9 mouse cellular contexts compared by ENCODE assay signal in the genomic region with DNA sequence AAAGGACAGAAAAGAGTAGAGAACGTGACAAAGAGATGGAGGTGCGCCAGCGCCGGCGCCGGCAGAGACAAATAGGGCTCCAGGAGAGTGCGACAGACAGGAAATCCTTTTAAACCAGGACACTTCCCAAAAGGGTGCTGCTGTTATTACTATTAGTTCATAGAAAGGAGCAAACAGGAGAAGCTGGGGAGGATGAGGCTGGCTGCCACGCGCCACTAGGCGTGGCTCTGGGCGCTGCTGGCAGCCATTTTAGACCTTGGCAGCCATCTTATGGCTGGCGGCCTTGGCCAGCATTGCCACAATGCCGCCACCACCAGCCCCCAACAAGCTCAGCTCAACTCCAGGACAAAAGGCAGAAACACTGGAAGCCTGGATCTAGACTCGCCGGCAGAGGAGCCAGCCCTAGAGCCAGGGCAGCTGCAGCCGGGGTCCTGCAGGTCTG. TPM values are rescaled to one million over a fixed set of nuclear protein-coding genes. Genes with fewer than 3 reads are reported as not detected.
DNase-seq lines count a peak whose midpoint lies in the region; ATAC-seq and TF ChIP-seq lines count a peak whose summit lies in the region.
"Had no signal": no experiment of that assay in that cellular context is flagged by ENCODE, and none has a peak within 500 bp of the region (broad histone marks: within the 10 kb centered on the region; RNA-seq: fewer than 3 reads in every experiment).

No protein-coding gene starts in this region.

- no peak overlapping the region for H3K4me2 ChIP-seq in forebrain, embryonic 12.5 days
- H3K4me2 ChIP-seq in hindbrain, embryonic 16.5 days (ENCODE audit: low read length) = no peak overlapping the region

- H3K9ac ChIP-seq in forebrain, embryonic 12.5 days = no peak overlapping the region; the same call in 1 of the 2 replicates
- H3K9ac ChIP-seq in hindbrain, embryonic 16.5 days (ENCODE audit: low read depth, low read length) = no peak overlapping the region

- no peak for DNase-seq in spleen, adult 2 months (ENCODE audit: low read depth in 1 of 2, low spot score in 2 of 2)
- no peak for DNase-seq in spleen, postnatal 14 days (ENCODE audit: low spot score in 2 of 2)
- peak; percentile 53 to 79 for DNase-seq in lung, postnatal 4 days
- DNase-seq in thymus, postnatal 10 days (ENCODE audit: low spot score in 2 of 2) = no peak
- no peak for DNase-seq in layer of hippocampus, adult 9-11 months

- TF ChIP-seq CTCF in spleen, adult 2 months (IDR thresholded peaks at IDR 0.05; ENCODE audit: extremely low read depth, insufficient read depth, insufficient read length, insufficient replicate concordance) = no peak

- no peak for ATAC-seq in forebrain, embryonic 12.5 days (ENCODE audit: low FRiP score)
- ATAC-seq in hindbrain, embryonic 16.5 days = peak; percentile 23
- ATAC-seq in activated CD4-positive, CD25-positive, alpha-beta regulatory T cell, adult 4 months = no peak

- WGBS in spleen, adult 2 months = 80% methylated on average over 16 of the region's 16 CpGs
- 88% methylated on average over 16 of the region's 16 CpGs for WGBS in forebrain, embryonic 12.5 days
- WGBS in hindbrain, embryonic 16.5 days = 75% methylated on average over 16 of the region's 16 CpGs

- no peaks in the 10 kb centered on the region for H3K27me3 ChIP-seq in spleen, adult 2 months (ENCODE audit: control insufficient read depth, insufficient read depth, low read length)
- peaks cover 23% of the 10 kb centered on the region for H3K27me3 ChIP-seq in forebrain, embryonic 12.5 days
- no peaks in the 10 kb centered on the region for H3K27me3 ChIP-seq in hindbrain, embryonic 16.5 days (replicated peaks; ENCODE audit: control insufficient read depth, insufficient read depth, low read length)

- H3K36me3 ChIP-seq in spleen, adult 2 months (ENCODE audit: control insufficient read depth, insufficient read depth, low read length) = no peaks in the 10 kb centered on the region
- peaks cover 28% of the 10 kb centered on the region for H3K36me3 ChIP-seq in forebrain, embryonic 12.5 days (replicated peaks)
- no peaks in the 10 kb centered on the region for H3K36me3 ChIP-seq in hindbrain, embryonic 16.5 days (ENCODE audit: control insufficient read depth, insufficient read depth, low read length)

- H3K4me1 ChIP-seq in spleen, adult 2 months (ENCODE audit: control insufficient read depth, insufficient read depth, insufficient read length) = no peaks in the 10 kb centered on the region; the same call in 1 of the 2 replicates
- peaks cover 77% of the 10 kb centered on the region for H3K4me1 ChIP-seq in forebrain, embryonic 12.5 days
- peaks cover 46% of the 10 kb centered on the region for H3K4me1 ChIP-seq in hindbrain, embryonic 16.5 days (ENCODE audit: control insufficient read depth, insufficient read depth, low read depth, low read length)

- H3K4me3 ChIP-seq in spleen, adult 2 months (ENCODE audit: extremely low read depth, insufficient read depth, insufficient read length) = no peak overlapping the region
- no peak overlapping the region for H3K4me3 ChIP-seq in forebrain, embryonic 12.5 days (replicated peaks)
- H3K4me3 ChIP-seq in hindbrain, embryonic 16.5 days (ENCODE audit: low read length) = no peak overlapping the region
- H3K4me3 ChIP-seq: myocyte had no signal

- H3K9me3 ChIP-seq in forebrain, embryonic 12.5 days = no peaks in the 10 kb centered on the region
- no peaks in the 10 kb centered on the region for H3K9me3 ChIP-seq in hindbrain, embryonic 16.5 days (ENCODE audit: control insufficient read depth, low read length)

- no peak for TF ChIP-seq POLR2A in spleen, adult 2 months (IDR thresholded peaks at IDR 0.05; ENCODE audit: low read depth, low read length)

- peak overlapping the region; percentile 30; the same call in 1 of the 2 replicates for H3K27ac ChIP-seq in spleen, adult 2 months (ENCODE audit: insufficient read depth, low read length)
- H3K27ac ChIP-seq in forebrain, embryonic 12.5 days = peak overlapping the region; percentile 84
- peak overlapping the region; percentile 81 for H3K27ac ChIP-seq in hindbrain, embryonic 16.5 days (ENCODE audit: low read depth, low read length)

RNA-seq across cellular contexts. Expression of gene G430095P16Rik, which starts 7.1 kb away (rescaled TPM):
- polyA plus RNA-seq in spleen, adult 2 months (2012; rRNA removed) = 4.5 TPM in 2 replicates
- 2.2 and 3.5 TPM in 2 replicates for polyA plus RNA-seq in forebrain, embryonic 12.5 days (2016; fragmentation: Nextera tagmentation; extraction: Ambion mirVana)
- polyA plus RNA-seq in hindbrain, embryonic 16.5 days (2015; fragmentation: Nextera tagmentation; extraction: Ambion mirVana) = 0.82 and 0.89 TPM in 2 replicates
- polyA plus RNA-seq in activated CD4-positive, CD25-positive, alpha-beta regulatory T cell, adult 4 months (2017; shearing (Covaris generic)) = 10 to 100 TPM; 20.2 to 37.5 TPM

RNA-seq across cellular contexts. Expression of gene Lyl1, which starts 28.7 kb away (rescaled TPM):
- 90.0 and 115 TPM in 2 replicates for polyA plus RNA-seq in spleen, adult 2 months (2012; rRNA removed)
- polyA plus RNA-seq in forebrain, embryonic 12.5 days (2016; fragmentation: Nextera tagmentation; extraction: Ambion mirVana) = 3.1 and 3.9 TPM in 2 replicates
- polyA plus RNA-seq in hindbrain, embryonic 16.5 days (2015; fragmentation: Nextera tagmentation; extraction: Ambion mirVana) = 2.6 and 3.2 TPM in 2 replicates
- 1 to 10 TPM in 1 of 2 experiments, under 1 TPM in 1; 0.85 to 1.2 TPM for polyA plus RNA-seq in activated CD4-positive, CD25-positive, alpha-beta regulatory T cell, adult 4 months (2017; shearing (Covaris generic))
- polyA plus RNA-seq: myocyte had no signal

RNA-seq across cellular contexts. Expression of gene Nacc1, which starts 42.3 kb away (rescaled TPM):
- polyA plus RNA-seq in spleen, adult 2 months (2012; rRNA removed) = 66.0 and 78.5 TPM in 2 replicates
- 22.8 and 26.6 TPM in 2 replicates for polyA plus RNA-seq in forebrain, embryonic 12.5 days (2016; fragmentation: Nextera tagmentation; extraction: Ambion mirVana)
- polyA plus RNA-seq in hindbrain, embryonic 16.5 days (2015; fragmentation: Nextera tagmentation; extraction: Ambion mirVana) = 12.4 and 15.5 TPM in 2 replicates
- 10 to 100 TPM in 1 of 2 experiments, 1 to 10 TPM in 1; 9.4 to 12.5 TPM for polyA plus RNA-seq in activated CD4-positive, CD25-positive, alpha-beta regulatory T cell, adult 4 months (2017; shearing (Covaris generic))

RNA-seq across cellular contexts. Expression of gene Trmt1, which starts 43.8 kb away (rescaled TPM):
- polyA plus RNA-seq in spleen, adult 2 months (2012; rRNA removed) = 98.1 and 155 TPM in 2 replicates
- polyA plus RNA-seq in forebrain, embryonic 12.5 days (2016; fragmentation: Nextera tagmentation; extraction: Ambion mirVana) = 55.4 and 59.6 TPM in 2 replicates
- 66.8 and 71.2 TPM in 2 replicates for polyA plus RNA-seq in hindbrain, embryonic 16.5 days (2015; fragmentation: Nextera tagmentation; extraction: Ambion mirVana)
- 10 to 100 TPM; 32.6 to 49.8 TPM for polyA plus RNA-seq in activated CD4-positive, CD25-positive, alpha-beta regulatory T cell, adult 4 months (2017; shearing (Covaris generic))

Comparison
In these comparisons a context has a peak if more than half of its experiments do, and no peak if none do; other contexts are left out.
1. DNase-seq: peak in lung, postnatal 4 days (2 of 2); none in spleen, adult 2 months (0 of 2), spleen, postnatal 14 days (0 of 2), thymus, postnatal 10 days (0 of 2) and layer of hippocampus, adult 9-11 months (single experiment).
2. H3K27ac ChIP-seq: peak in every context shown above with its lines; median percentile 84 in forebrain, embryonic 12.5 days; 81 in hindbrain, embryonic 16.5 days; 30 in spleen, adult 2 months.
3. RNA of gene Lyl1, which starts 28.7 kb away (polyA plus RNA-seq): 90.0 to 115 TPM in spleen, adult 2 months; 3.1 to 3.9 TPM in forebrain, embryonic 12.5 days, 2.6 to 3.2 TPM in hindbrain, embryonic 16.5 days and 0.85 to 1.2 TPM in activated CD4-positive, CD25-positive, alpha-beta regulatory T cell, adult 4 months; every median in the first group is over 10 times any median in the second.